Mouse (Mus musculus): ENCODE measurements at regions not wholly inside any gene's neighbourhood (a gene's known extent, or its start where the extent isn't known, plus 50 kb on each side); places are given as distances from the start of the nearest gene placed in this dataset.

GRCm38 (mm10) chr3:143732966-143733725 lies 471.9 kb downstream of the Lmo4 start:
- Histone ChIP-seq H3K27me3 (ENCODE audit: control insufficient read depth, insufficient read depth, low read length) (no peaks in the 10 kb centered on the region), H3K4me1 (ENCODE audit: control insufficient read depth, insufficient read depth, low read length) (no peaks in the 10 kb centered on the region), H3K36me3 (ENCODE audit: control insufficient read depth, insufficient read depth, low read length) (no peaks in the 10 kb centered on the region), H3K79me2 (ENCODE audit: control insufficient read depth, insufficient read depth, low read length) (no peaks in the 10 kb centered on the region), H3K4me3 (ENCODE audit: insufficient read depth, low read depth, low read length) (no peak overlapping the region), H3K27ac (replicated peaks; ENCODE audit: insufficient read depth, low read depth, low read length) (no peak overlapping the region), H3K9ac (ENCODE audit: low read depth, low read length) (no peak overlapping the region)
- 82% methylated on average over 8 of the region's 8 CpGs for WGBS
- no peak for DNase-seq (ENCODE audit: extremely low read depth, low read depth, low spot score)
- no peak for TF ChIP-seq POLR2A (IDR thresholded peaks at IDR 0.05; ENCODE audit: extremely low read depth, insufficient read depth, low read length)
- TF ChIP-seq CTCF (IDR thresholded peaks at IDR 0.05; ENCODE audit: low read depth, low read length), result no peak

DNA sequence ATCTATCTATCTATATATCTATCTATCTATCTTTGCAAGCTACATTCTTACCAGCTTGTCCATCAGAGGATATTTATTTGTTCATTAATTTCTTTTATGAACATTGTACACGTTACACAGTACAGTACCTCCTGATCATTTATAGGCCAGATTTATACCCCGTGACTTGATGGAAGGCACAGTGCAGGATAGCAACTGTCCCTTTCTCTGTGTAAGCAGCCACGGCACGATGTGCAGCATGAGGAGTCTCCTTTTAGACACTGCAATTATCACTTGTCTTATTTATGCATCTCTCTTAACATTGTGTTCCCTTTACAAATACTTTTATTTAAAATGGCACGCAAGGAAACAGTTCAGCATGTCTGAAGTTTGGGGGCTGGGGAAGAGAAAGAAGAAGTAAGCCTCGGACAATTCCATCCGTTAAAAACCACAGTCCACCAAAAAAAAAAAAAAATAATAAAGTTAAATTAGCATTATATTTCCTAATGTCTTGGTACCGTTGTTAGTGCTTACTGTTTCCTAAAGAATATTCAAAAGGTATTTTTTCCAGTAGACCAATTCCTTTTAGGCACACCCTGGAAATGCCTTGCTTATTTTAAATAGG lies 475.4 kb downstream of the Lmo4 start:
- no peak overlapping the region for H3K9ac ChIP-seq (ENCODE audit: low read depth, low read length)
- no peaks in the 10 kb centered on the region for H3K36me3 ChIP-seq (ENCODE audit: control insufficient read depth, insufficient read depth, low read length)
- no peaks in the 10 kb centered on the region for H3K79me2 ChIP-seq (ENCODE audit: control insufficient read depth, insufficient read depth, low read length)
- TF ChIP-seq CTCF (IDR thresholded peaks at IDR 0.05; ENCODE audit: low read depth, low read length) (no peak), POLR2A (IDR thresholded peaks at IDR 0.05; ENCODE audit: extremely low read depth, insufficient read depth, low read length) (no peak)
- WGBS, result 91% methylated on average over 8 of the region's 8 CpGs
- DNase-seq (ENCODE audit: extremely low read depth, low read depth, low spot score), result no peak
- no peaks in the 10 kb centered on the region for H3K4me1 ChIP-seq (ENCODE audit: control insufficient read depth, insufficient read depth, low read length)
- no peak overlapping the region for H3K27ac ChIP-seq (replicated peaks; ENCODE audit: insufficient read depth, low read depth, low read length)
- H3K27me3 ChIP-seq (ENCODE audit: control insufficient read depth, insufficient read depth, low read length), result no peaks in the 10 kb centered on the region
- H3K4me3 ChIP-seq (ENCODE audit: insufficient read depth, low read depth, low read length), result no peak overlapping the region

- WGBS, result 63% methylated on average over 2 of the region's 2 CpGs
- TF ChIP-seq POLR2A (IDR thresholded peaks at IDR 0.05; ENCODE audit: extremely low read depth, insufficient read depth, low read length) (no peak), CTCF (IDR thresholded peaks at IDR 0.05; ENCODE audit: low read depth, low read length) (no peak)
- Histone ChIP-seq H3K36me3 (ENCODE audit: control insufficient read depth, insufficient read depth, low read length) (no peaks in the 10 kb centered on the region), H3K4me3 (ENCODE audit: insufficient read depth, low read depth, low read length) (no peak overlapping the region), H3K27me3 (ENCODE audit: control insufficient read depth, insufficient read depth, low read length) (no peaks in the 10 kb centered on the region), H3K27ac (replicated peaks; ENCODE audit: insufficient read depth, low read depth, low read length) (no peak overlapping the region), H3K4me1 (ENCODE audit: control insufficient read depth, insufficient read depth, low read length) (no peaks in the 10 kb centered on the region), H3K9ac (ENCODE audit: low read depth, low read length) (no peak overlapping the region), H3K79me2 (ENCODE audit: control insufficient read depth, insufficient read depth, low read length) (no peaks in the 10 kb centered on the region)
- no peak for DNase-seq (ENCODE audit: extremely low read depth, low read depth, low spot score)
Measured at GRCm38 (mm10) chr3:143722571-143722970, 482.4 kb downstream of the Lmo4 start.

GRCm38 (mm10) chr3:143722082-143722481 lies 482.9 kb downstream of the Lmo4 start:
- no peaks in the 10 kb centered on the region for H3K27me3 ChIP-seq (ENCODE audit: control insufficient read depth, insufficient read depth, low read length)
- H3K4me3 ChIP-seq (ENCODE audit: insufficient read depth, low read depth, low read length), result no peak overlapping the region
- no peak overlapping the region for H3K27ac ChIP-seq (replicated peaks; ENCODE audit: insufficient read depth, low read depth, low read length)
- TF ChIP-seq POLR2A (IDR thresholded peaks at IDR 0.05; ENCODE audit: extremely low read depth, insufficient read depth, low read length) (no peak), CTCF (IDR thresholded peaks at IDR 0.05; ENCODE audit: low read depth, low read length) (no peak)
- DNase-seq (ENCODE audit: extremely low read depth, low read depth, low spot score), result no peak
- no peak overlapping the region for H3K9ac ChIP-seq (ENCODE audit: low read depth, low read length)
- no peaks in the 10 kb centered on the region for H3K79me2 ChIP-seq (ENCODE audit: control insufficient read depth, insufficient read depth, low read length)
- no peaks in the 10 kb centered on the region for H3K4me1 ChIP-seq (ENCODE audit: control insufficient read depth, insufficient read depth, low read length)
- no peaks in the 10 kb centered on the region for H3K36me3 ChIP-seq (ENCODE audit: control insufficient read depth, insufficient read depth, low read length)
- 89% methylated on average over 3 of the region's 3 CpGs for WGBS

DNA sequence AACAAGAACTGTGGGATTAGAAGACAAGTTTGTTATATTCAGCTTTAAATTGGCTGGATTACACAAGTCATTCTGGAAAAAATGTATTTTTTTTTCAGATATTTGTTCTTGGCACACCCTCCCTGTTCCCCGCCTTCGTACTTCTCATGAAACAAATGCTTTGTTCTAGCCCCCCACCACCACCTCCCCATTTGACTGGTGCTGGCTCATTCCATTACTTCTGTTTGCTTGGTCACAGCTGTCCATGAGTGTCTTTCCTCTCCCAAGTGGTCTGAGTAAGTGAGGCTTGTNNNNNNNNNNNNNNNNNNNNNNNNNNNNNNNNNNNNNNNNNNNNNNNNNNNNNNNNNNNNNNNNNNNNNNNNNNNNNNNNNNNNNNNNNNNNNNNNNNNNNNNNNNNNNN lies 491.8 kb downstream of the Lmo4 start:
- no peak for DNase-seq (ENCODE audit: extremely low read depth, low read depth, low spot score)
- Histone ChIP-seq H3K79me2 (ENCODE audit: control insufficient read depth, insufficient read depth, low read length) (no peaks in the 10 kb centered on the region), H3K36me3 (ENCODE audit: control insufficient read depth, insufficient read depth, low read length) (no peaks in the 10 kb centered on the region), H3K4me3 (ENCODE audit: insufficient read depth, low read depth, low read length) (no peak overlapping the region), H3K9ac (ENCODE audit: low read depth, low read length) (no peak overlapping the region), H3K27ac (replicated peaks; ENCODE audit: insufficient read depth, low read depth, low read length) (no peak overlapping the region), H3K27me3 (ENCODE audit: control insufficient read depth, insufficient read depth, low read length) (no peaks in the 10 kb centered on the region), H3K4me1 (ENCODE audit: control insufficient read depth, insufficient read depth, low read length) (no peaks in the 10 kb centered on the region)
- WGBS, result 98% methylated on average over 2 of the region's 2 CpGs
- no peak for TF ChIP-seq POLR2A (IDR thresholded peaks at IDR 0.05; ENCODE audit: extremely low read depth, insufficient read depth, low read length)
- no peak for TF ChIP-seq CTCF (IDR thresholded peaks at IDR 0.05; ENCODE audit: low read depth, low read length)

All from liver, adult 2 months (tissue).